Mouse (Mus musculus) CH12.LX (cell line): ENCODE measurements around the gene Tspan17. TPM values are rescaled to one million over a fixed set of nuclear protein-coding genes. Genes with fewer than 3 reads are reported as not detected.
A peak's percentile ranks its signal among the peaks of the same experiment; 100 is the strongest.

Source experiments
- DNase-seq: peaks from one replicate; pipeline ENCODE4 v3.0.0-alpha.2; 2013; ENCODE audit errors: extremely low read depth
- H3K27ac ChIP-seq: 2 replicates; pipeline ENCODE4 v1.5.1; 2012; ENCODE audit warnings: low read depth, mild to moderate bottlenecking, control low read depth, moderate library complexity; ENCODE audit not compliant: insufficient read depth
- H3K27me3 ChIP-seq: replicated peaks from 2 replicates; pipeline ENCODE3; 2012; ENCODE audit warnings: inconsistent platforms
- H3K36me3 ChIP-seq, 2 experiments: replicated peaks in 1 of 2; 2 replicates each; pipeline versions ENCODE3 to v1.6.1; 2012; ENCODE audit warnings: inconsistent platforms in 1 of 2, low read length in 1 of 2, mild to moderate bottlenecking in 1 of 2, mixed read lengths in 1 of 2, moderate library complexity in 1 of 2; ENCODE audit not compliant: control insufficient read depth in 1 of 2, insufficient read depth in 1 of 2
- H3K4me1 ChIP-seq, 2 experiments: 2 replicates each; pipeline ENCODE4 v1.6.1; 2012; ENCODE audit warnings: inconsistent platforms in 1 of 2, moderate library complexity in 1 of 2; ENCODE audit not compliant: insufficient read depth in 2 of 2, control insufficient read depth in 1 of 2
- H3K4me2 ChIP-seq: 2 replicates; pipeline ENCODE4 v1.6.1; 2012; ENCODE audit warnings: low read depth, mild to moderate bottlenecking, control low read depth; ENCODE audit not compliant: poor library complexity, insufficient read depth, severe bottlenecking
- H3K4me3 ChIP-seq, 3 experiments: fragments of 150-350 bp in 1 of 3; sonication (generic) in 1 of 3; replicated peaks in 1 of 3; 2 replicates each; pipeline versions ENCODE3 to v1.5.1; 2011 to 2012; ENCODE audit warnings: low read depth in 2 of 3, low read length in 2 of 3, mild to moderate bottlenecking in 2 of 3, moderate library complexity in 2 of 3, control low read depth in 1 of 3, improper control_type of control experiment in 1 of 3, inconsistent platforms in 1 of 3, mixed read lengths in 1 of 3; ENCODE audit not compliant: poor library complexity in 1 of 3
- H3K79me2 ChIP-seq: replicated peaks from 2 replicates; pipeline ENCODE4 v1.6.1; 2012; ENCODE audit warnings: mild to moderate bottlenecking, moderate library complexity; ENCODE audit not compliant: control insufficient read depth, poor library complexity, insufficient read depth, severe bottlenecking; ENCODE audit errors: extremely low read depth
- H3K9ac ChIP-seq: 2 replicates; pipeline ENCODE4 v1.6.1; 2012; ENCODE audit warnings: low read depth, mild to moderate bottlenecking, control low read depth, moderate library complexity; ENCODE audit not compliant: insufficient read depth
- H3K9me3 ChIP-seq: replicated peaks from 2 replicates; pipeline ENCODE3; 2012; ENCODE audit warnings: low read length, inconsistent platforms, mixed read lengths
- CHD1 ChIP-seq: IDR thresholded peaks from 2 replicates; pipeline ENCODE4 v1.6.1; 2012; ENCODE audit warnings: low read depth, low read length, improper control_type of control experiment, inconsistent platforms
- EP300 ChIP-seq: IDR thresholded peaks from 2 replicates; pipeline ENCODE4 v1.6.1; 2011; ENCODE audit warnings: low read length, improper control_type of control experiment
- GABPA ChIP-seq: IDR thresholded peaks from 2 replicates; pipeline ENCODE4 v1.6.1; 2012; ENCODE audit warnings: low read depth, low read length, improper control_type of control experiment, inconsistent platforms; ENCODE audit not compliant: insufficient replicate concordance
- JUN ChIP-seq: IDR thresholded peaks from 2 replicates; pipeline ENCODE4 v1.6.1; 2011; ENCODE audit warnings: low read depth, mild to moderate bottlenecking, low read length, improper control_type of control experiment, moderate library complexity; ENCODE audit not compliant: insufficient read depth
- JUND ChIP-seq: conservative IDR thresholded peaks from 2 replicates; pipeline ENCODE4 v1.6.1; 2011; ENCODE audit warnings: low read depth, low read length, improper control_type of control experiment
- MAFK ChIP-seq: IDR thresholded peaks from 2 replicates; pipeline ENCODE4 v1.6.1; 2011; ENCODE audit warnings: low read length, improper control_type of control experiment; ENCODE audit not compliant: insufficient replicate concordance
- MAX ChIP-seq: IDR thresholded peaks from 2 replicates; pipeline ENCODE4 v1.6.1; 2011; ENCODE audit warnings: low read length, improper control_type of control experiment
- MXI1 ChIP-seq: IDR thresholded peaks from 2 replicates; pipeline ENCODE4 v1.6.1; 2011; ENCODE audit warnings: mild to moderate bottlenecking, low read depth, low read length, improper control_type of control experiment
- NELFE ChIP-seq: IDR thresholded peaks from 2 replicates; pipeline ENCODE4 v1.6.1; 2011; ENCODE audit warnings: low read depth, low read length, improper control_type of control experiment
- NRF1 ChIP-seq: IDR thresholded peaks from 2 replicates; pipeline ENCODE4 v1.6.1; 2014; ENCODE audit warnings: low read depth, mild to moderate bottlenecking, inconsistent platforms, low read length, improper control_type of control experiment, moderate library complexity
- PAX5 ChIP-seq: IDR thresholded peaks from 2 replicates; pipeline ENCODE4 v1.6.1; 2012; ENCODE audit warnings: low read length, inconsistent platforms, mixed read lengths
- RAD21 ChIP-seq: IDR thresholded peaks from 2 replicates; pipeline ENCODE4 v1.6.1; 2011; ENCODE audit warnings: low read depth, mild to moderate bottlenecking, low read length, improper control_type of control experiment, moderate library complexity
- ZC3H11A ChIP-seq: IDR thresholded peaks from 2 replicates; pipeline ENCODE4 v1.6.1; 2012; ENCODE audit warnings: low read depth, mild to moderate bottlenecking, inconsistent platforms, low read length, improper control_type of control experiment
- ZNF384 ChIP-seq: IDR thresholded peaks from 2 replicates; pipeline ENCODE4 v1.6.1; 2012; ENCODE audit warnings: low read depth, low read length, improper control_type of control experiment, inconsistent platforms
- dilution Hi-C: fragments of 300-500 bp; cut with MboI; formaldehyde crosslinking; loops from 2 replicates; pipeline ENCODE4 v1.14.3; 2020; ENCODE audit warnings: low sequenced_read_pairs; ENCODE audit not compliant: extremely low pct_unique_long_range_greater_than_20kb, extremely low pct_ligation_motif_present
- in situ Hi-C: fragments of 300-500 bp; cut with MboI; formaldehyde crosslinking; loops from 3 replicates; pipeline ENCODE4 v1.14.3; 2019; ENCODE audit warnings: low sequenced_read_pairs, low pct_ligation_motif_present, low pct_unique_long_range_greater_than_20kb, mixed read lengths
- polyA plus RNA-seq: library from polyadenylated mRNA; unstranded; fragments of >175 nt; gene quantifications from 2 replicates; pipeline ENCODE4 v1.2.1, GENCODE M21; 2012; ENCODE audit warnings: low read depth; ENCODE audit not compliant: insufficient read length
- total RNA-seq, 2 experiments: library from RNA; depleted of rRNA; stranded (reverse); fragments of 300-350 nt in 1 of 2; fragments of >200 nt in 1 of 2; gene quantifications; 2 replicates each; pipeline ENCODE4 v1.2.3; 2012 to 2014

Tspan17 gene
- total and polyA plus RNA-seq, 3 experiments = 0.61 to 0.68 TPM; not detected in 1

- peaks cover 58% of the 10 kb centered on the region for H3K27me3 ChIP-seq
- H3K9me3 ChIP-seq = peaks cover 2% of the 10 kb centered on the region
- H3K36me3 ChIP-seq = no peaks in the 10 kb centered on the region
- DNase-seq = no peak
- no peak overlapping the region for H3K9ac ChIP-seq
- no peak overlapping the region for H3K4me3 ChIP-seq
- in situ Hi-C loops (no loop called here), dilution Hi-C loops (no loop called here)
- no peak for TF ChIP-seq NELFE
- no peak for TF ChIP-seq PAX5
- TF ChIP-seq JUND = no peak
- no peak for TF ChIP-seq CHD1
- no peak for TF ChIP-seq GABPA
- no peak for TF ChIP-seq ZC3H11A
- TF ChIP-seq RAD21 = no peak
- TF ChIP-seq ZNF384 = no peak
- no peak for TF ChIP-seq MXI1
- no peak for TF ChIP-seq MAX
- TF ChIP-seq MAFK = no peak
- no peak for TF ChIP-seq NRF1
- H3K4me1 ChIP-seq = no peaks in the 10 kb centered on the region
- no peak overlapping the region for H3K27ac ChIP-seq
- no peak overlapping the region for H3K4me2 ChIP-seq
- H3K79me2 ChIP-seq = no peaks in the 10 kb centered on the region
Measured at GRCm38 (mm10) chr13:54811476-54811875, 22.3 kb downstream of the Tspan17 start.

- Histone ChIP-seq H3K79me2 (no peaks in the 10 kb centered on the region), H3K27me3 (peaks cover 57% of the 10 kb centered on the region), H3K4me2 (no peak overlapping the region), H3K27ac (no peak overlapping the region), H3K36me3 (no peaks in the 10 kb centered on the region), H3K4me3 (no peak overlapping the region), H3K9me3 (peaks cover 2% of the 10 kb centered on the region), H3K4me1 (no peaks in the 10 kb centered on the region), H3K9ac (no peak overlapping the region)
- dilution Hi-C loops (no loop called here), in situ Hi-C loops (no loop called here)
- DNase-seq = no peak
- TF ChIP-seq CHD1 (no peak), JUN (0 out of 2 replicates have a peak, but pooled peaks have one; percentile 12), EP300 (peak; percentile 20; the same call in 1 of the 2 replicates)
Measured at GRCm38 (mm10) chr13:54813381-54813780, 24.2 kb downstream of the Tspan17 start.
